Mouse (Mus musculus): ENCODE results near the gene Qrfp. TPM values are rescaled to one million over a fixed set of nuclear protein-coding genes. Genes with fewer than 3 reads are reported as not detected.

Gene Qrfp
- polyA plus RNA-seq, 1 experiment from 2014 or later = 0.10 TPM

DNA sequence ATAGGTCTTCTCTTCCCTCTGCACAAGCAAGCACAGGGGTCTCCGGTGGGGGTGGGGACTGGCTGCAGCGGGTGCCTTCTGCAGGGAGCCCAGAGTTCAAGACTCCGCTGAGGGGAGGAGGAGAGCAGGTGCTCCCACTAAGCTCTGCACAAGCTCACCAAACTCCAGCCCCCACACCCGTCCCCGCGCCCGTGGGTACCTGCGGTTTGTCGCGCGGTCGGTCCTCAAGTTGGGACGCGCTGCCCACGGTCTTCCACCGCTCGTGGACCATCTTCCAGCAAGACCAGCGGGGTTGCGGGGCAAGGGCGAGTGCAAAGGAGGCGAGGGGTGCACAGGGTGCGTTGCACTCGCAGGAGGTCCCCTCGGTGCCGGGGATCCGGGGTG, 35.1 kb upstream of the Qrfp start:
- H3K9me3 ChIP-seq (ENCODE audit: control insufficient read depth, low read length) = no peaks in the 10 kb centered on the region
- 0 out of 2 replicates have a peak, but pooled peaks have one; percentile 14 for ATAC-seq (ENCODE audit: low read depth)
- H3K4me3 ChIP-seq (ENCODE audit: low read length) = peak overlapping the region; percentile 50
- peaks cover 13% of the 10 kb centered on the region for H3K4me1 ChIP-seq (replicated peaks; ENCODE audit: control insufficient read depth, insufficient read depth, low read length)
- H3K27ac ChIP-seq (ENCODE audit: low read length) = no peak overlapping the region
- no peaks in the 10 kb centered on the region for H3K36me3 ChIP-seq (ENCODE audit: control insufficient read depth, insufficient read depth, low read length)
- WGBS = 0% methylated on average over 19 of the region's 26 CpGs
- peaks cover 57% of the 10 kb centered on the region for H3K27me3 ChIP-seq (ENCODE audit: control insufficient read depth, insufficient read depth, low read depth, low read length)
- peak overlapping the region; percentile 92 for H3K4me2 ChIP-seq (ENCODE audit: low read depth, low read length)
- H3K9ac ChIP-seq (ENCODE audit: low read length) = peak overlapping the region; percentile 61; the same call in 1 of the 2 replicates

- H3K4me3 ChIP-seq (ENCODE audit: low read length) = no peak overlapping the region
- H3K27me3 ChIP-seq (ENCODE audit: control insufficient read depth, insufficient read depth, low read depth, low read length) = peaks cover 59% of the 10 kb centered on the region
- WGBS = 3% methylated on average over 10 of the region's 10 CpGs
These were observed 34.4 kb upstream of the Qrfp start for GRCm38 (mm10) chr2:31844729-31845136.

GRCm38 (mm10) chr2:31838868-31839267, 28.5 kb upstream of the Qrfp start:
- ATAC-seq (ENCODE audit: low read depth) = no peak
- Histone ChIP-seq H3K27me3 (ENCODE audit: control insufficient read depth, insufficient read depth, low read depth, low read length) (peaks cover 23% of the 10 kb centered on the region), H3K4me2 (ENCODE audit: low read depth, low read length) (no peak overlapping the region), H3K4me3 (ENCODE audit: low read length) (no peak overlapping the region), H3K36me3 (ENCODE audit: control insufficient read depth, insufficient read depth, low read length) (no peaks in the 10 kb centered on the region), H3K27ac (ENCODE audit: low read length) (no peak overlapping the region), H3K4me1 (replicated peaks; ENCODE audit: control insufficient read depth, insufficient read depth, low read length) (no peaks in the 10 kb centered on the region), H3K9me3 (ENCODE audit: control insufficient read depth, low read length) (no peaks in the 10 kb centered on the region), H3K9ac (ENCODE audit: low read length) (no peak overlapping the region)
- WGBS = 45% methylated on average over 1 of the region's 1 CpGs

More at GRCm38 (mm10) chr2:31844729-31845136, 34.4 kb upstream of the Qrfp start:
- peaks cover 13% of the 10 kb centered on the region for H3K4me1 ChIP-seq (replicated peaks; ENCODE audit: control insufficient read depth, insufficient read depth, low read length)
- H3K4me2 ChIP-seq (ENCODE audit: low read depth, low read length) = no peak overlapping the region
- no peaks in the 10 kb centered on the region for H3K36me3 ChIP-seq (ENCODE audit: control insufficient read depth, insufficient read depth, low read length)
- no peaks in the 10 kb centered on the region for H3K9me3 ChIP-seq (ENCODE audit: control insufficient read depth, low read length)
- no peak overlapping the region for H3K9ac ChIP-seq (ENCODE audit: low read length)
- H3K27ac ChIP-seq (ENCODE audit: low read length) = no peak overlapping the region
- 0 out of 2 replicates have a peak, but pooled peaks have one; percentile 14 for ATAC-seq (ENCODE audit: low read depth)

DNA sequence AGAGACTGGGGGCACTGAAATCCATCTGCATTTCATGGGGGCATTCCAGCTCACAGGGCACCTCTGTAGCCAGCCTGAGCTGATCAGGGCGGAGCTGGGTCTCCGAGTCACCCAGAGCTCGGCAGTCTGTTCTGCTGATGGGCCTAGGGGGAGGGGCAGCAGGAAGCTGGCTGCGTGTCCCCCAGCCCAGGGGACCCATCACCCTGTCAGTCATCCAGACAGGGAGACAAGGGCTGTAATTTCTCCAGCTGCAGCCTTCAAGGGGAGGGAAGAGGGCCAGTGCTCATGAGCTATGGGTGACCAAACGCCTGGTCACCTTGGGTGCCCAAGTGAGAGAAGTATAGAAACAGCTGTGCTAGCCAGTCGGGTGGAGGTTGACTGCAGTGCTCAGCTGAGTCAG, 26.6 kb upstream of the Qrfp start:
- Histone ChIP-seq H3K27ac (ENCODE audit: low read length) (no peak overlapping the region), H3K9ac (ENCODE audit: low read length) (no peak overlapping the region), H3K4me2 (ENCODE audit: low read depth, low read length) (no peak overlapping the region), H3K4me1 (replicated peaks; ENCODE audit: control insufficient read depth, insufficient read depth, low read length) (no peaks in the 10 kb centered on the region), H3K36me3 (ENCODE audit: control insufficient read depth, insufficient read depth, low read length) (no peaks in the 10 kb centered on the region), H3K4me3 (ENCODE audit: low read length) (no peak overlapping the region), H3K9me3 (ENCODE audit: control insufficient read depth, low read length) (no peaks in the 10 kb centered on the region), H3K27me3 (ENCODE audit: control insufficient read depth, insufficient read depth, low read depth, low read length) (peaks cover 15% of the 10 kb centered on the region)
- WGBS = 23% methylated on average over 6 of the region's 6 CpGs
- no peak for ATAC-seq (ENCODE audit: low read depth)

DNA sequence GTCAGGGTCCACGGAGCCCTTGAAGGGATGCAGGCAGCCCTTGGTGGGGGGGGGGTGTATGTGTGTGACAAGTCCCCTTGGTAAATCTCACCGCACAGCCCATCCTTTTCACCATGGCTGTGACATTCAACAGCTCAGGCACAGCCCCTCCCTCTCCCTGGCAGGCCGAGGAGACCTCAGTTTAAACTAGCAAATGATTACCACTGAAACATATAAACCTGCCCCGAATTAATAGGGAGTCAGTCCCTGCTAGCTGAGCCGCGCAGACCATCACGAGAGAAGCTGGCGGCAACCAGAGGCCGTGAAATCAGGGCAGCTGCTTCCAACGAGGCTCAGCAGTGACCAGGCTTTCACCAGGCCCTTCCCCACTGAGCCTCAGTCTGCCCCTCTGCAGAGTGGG, 25.7 kb upstream of the Qrfp start:
- no peaks in the 10 kb centered on the region for H3K9me3 ChIP-seq (ENCODE audit: control insufficient read depth, low read length)
- H3K36me3 ChIP-seq (ENCODE audit: control insufficient read depth, insufficient read depth, low read length) = no peaks in the 10 kb centered on the region
- H3K9ac ChIP-seq (ENCODE audit: low read length) = no peak overlapping the region
- H3K4me1 ChIP-seq (replicated peaks; ENCODE audit: control insufficient read depth, insufficient read depth, low read length) = no peaks in the 10 kb centered on the region
- H3K4me2 ChIP-seq (ENCODE audit: low read depth, low read length) = no peak overlapping the region
- H3K27me3 ChIP-seq (ENCODE audit: control insufficient read depth, insufficient read depth, low read depth, low read length) = peaks cover 11% of the 10 kb centered on the region
- H3K4me3 ChIP-seq (ENCODE audit: low read length) = no peak overlapping the region
- H3K27ac ChIP-seq (ENCODE audit: low read length) = no peak overlapping the region
- no peak for ATAC-seq (ENCODE audit: low read depth)
- 60% methylated on average over 10 of the region's 10 CpGs for WGBS

DNA sequence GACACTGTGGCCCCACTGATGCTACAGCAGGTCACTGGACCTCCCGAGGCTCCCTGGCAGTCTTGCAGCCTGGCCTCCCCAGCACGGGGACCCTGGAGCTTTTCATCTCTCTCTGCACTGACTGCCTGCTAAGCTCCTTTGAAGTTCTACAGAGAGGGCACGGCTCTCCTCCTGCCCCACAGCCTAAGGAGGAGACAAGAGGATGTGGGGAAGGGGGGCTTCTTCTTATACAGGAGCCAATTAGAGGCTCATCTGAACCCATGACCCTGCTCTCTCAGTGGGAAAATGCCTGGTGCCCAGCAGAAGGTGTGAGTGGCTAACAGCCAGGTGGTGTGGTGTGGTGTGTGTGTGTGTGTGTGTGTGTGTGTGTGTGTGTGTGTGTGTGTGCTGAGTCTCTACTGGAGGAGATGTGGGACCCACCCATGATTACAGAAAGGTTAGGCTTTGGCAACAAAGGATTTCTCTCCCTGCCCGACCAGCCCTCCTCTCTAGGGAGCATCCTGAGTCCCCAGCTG, 18.0 kb upstream of the Qrfp start:
- H3K4me1 ChIP-seq (replicated peaks; ENCODE audit: control insufficient read depth, insufficient read depth, low read length) = no peaks in the 10 kb centered on the region; the same call in 1 of the 2 replicates
- H3K27ac ChIP-seq (ENCODE audit: low read length) = no peak overlapping the region
- no peak for ATAC-seq (ENCODE audit: low read depth)
- H3K36me3 ChIP-seq (ENCODE audit: control insufficient read depth, insufficient read depth, low read length) = no peaks in the 10 kb centered on the region
- no peak overlapping the region for H3K4me2 ChIP-seq (ENCODE audit: low read depth, low read length)
- peaks cover 4% of the 10 kb centered on the region for H3K27me3 ChIP-seq (ENCODE audit: control insufficient read depth, insufficient read depth, low read depth, low read length)
- no peaks in the 10 kb centered on the region for H3K9me3 ChIP-seq (ENCODE audit: control insufficient read depth, low read length)
- no peak overlapping the region for H3K4me3 ChIP-seq (ENCODE audit: low read length)
- WGBS = 16% methylated on average over 4 of the region's 4 CpGs
- H3K9ac ChIP-seq (ENCODE audit: low read length) = no peak overlapping the region

GRCm38 (mm10) chr2:31827877-31828276, 17.5 kb upstream of the Qrfp start:
- WGBS = 30% methylated on average over 7 of the region's 7 CpGs
- no peak for ATAC-seq (ENCODE audit: low read depth)
- Histone ChIP-seq H3K4me3 (ENCODE audit: low read length) (no peak overlapping the region), H3K36me3 (ENCODE audit: control insufficient read depth, insufficient read depth, low read length) (no peaks in the 10 kb centered on the region), H3K9ac (ENCODE audit: low read length) (no peak overlapping the region), H3K27me3 (ENCODE audit: control insufficient read depth, insufficient read depth, low read depth, low read length) (peaks cover 9% of the 10 kb centered on the region), H3K4me1 (replicated peaks; ENCODE audit: control insufficient read depth, insufficient read depth, low read length) (no peaks in the 10 kb centered on the region; the same call in none of the 2 replicates), H3K27ac (ENCODE audit: low read length) (no peak overlapping the region), H3K9me3 (ENCODE audit: control insufficient read depth, low read length) (no peaks in the 10 kb centered on the region), H3K4me2 (ENCODE audit: low read depth, low read length) (no peak overlapping the region)

DNA sequence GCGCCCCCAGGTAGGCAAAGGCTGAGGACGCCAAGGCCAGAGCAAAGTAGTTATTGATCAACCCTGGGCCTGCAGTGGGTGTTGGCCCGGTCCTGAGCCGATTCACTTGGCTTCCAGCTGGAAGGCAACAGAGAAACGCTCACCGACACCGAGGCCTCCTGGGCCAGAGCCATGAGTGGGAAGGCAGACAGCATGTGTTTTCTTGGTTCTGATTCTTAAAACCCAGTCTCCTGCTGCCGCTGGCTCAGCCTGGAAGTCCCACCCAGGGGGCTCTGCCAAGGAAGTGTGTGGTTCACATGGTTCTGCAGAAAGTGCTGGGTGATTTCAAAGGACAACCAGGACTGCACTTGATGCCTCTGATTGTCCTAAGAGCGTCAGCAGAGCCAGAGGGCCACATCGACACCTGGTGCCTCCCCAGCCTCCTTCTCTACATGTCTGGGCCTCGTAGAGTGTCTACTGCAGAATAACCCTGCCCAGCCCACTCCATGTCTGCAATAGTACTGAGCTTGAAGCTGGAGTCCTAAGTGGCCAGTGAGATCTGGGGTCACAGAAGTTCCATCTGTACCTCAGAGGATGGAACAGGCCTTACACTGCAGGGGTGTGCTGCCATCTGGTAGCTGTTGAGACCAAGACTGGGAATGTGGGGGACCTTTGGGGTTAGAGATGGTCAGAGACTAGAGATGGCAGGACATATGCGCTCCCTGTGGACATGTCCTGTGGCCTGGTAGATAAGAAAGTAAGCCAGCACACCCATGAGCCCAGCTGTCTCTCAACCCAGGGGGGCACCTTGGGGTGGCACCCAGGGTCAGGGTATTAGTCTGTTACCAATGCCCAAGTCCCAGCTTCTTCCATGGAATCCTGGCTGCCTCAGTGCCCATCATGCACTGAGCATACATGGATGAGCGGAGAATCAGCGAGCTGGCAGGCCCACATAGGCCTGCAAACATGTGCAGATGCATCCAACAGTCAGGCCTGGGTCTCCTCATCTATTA, 16.0 kb upstream of the Qrfp start:
- no peak overlapping the region for H3K4me3 ChIP-seq (ENCODE audit: low read length)
- peaks cover 13% of the 10 kb centered on the region for H3K27me3 ChIP-seq (ENCODE audit: control insufficient read depth, insufficient read depth, low read depth, low read length)
- H3K4me1 ChIP-seq (replicated peaks; ENCODE audit: control insufficient read depth, insufficient read depth, low read length) = peaks cover 4% of the 10 kb centered on the region
- H3K9ac ChIP-seq (ENCODE audit: low read length) = no peak overlapping the region
- no peak overlapping the region for H3K4me2 ChIP-seq (ENCODE audit: low read depth, low read length)
- no peaks in the 10 kb centered on the region for H3K36me3 ChIP-seq (ENCODE audit: control insufficient read depth, insufficient read depth, low read length)
- no peaks in the 10 kb centered on the region for H3K9me3 ChIP-seq (ENCODE audit: control insufficient read depth, low read length)
- H3K27ac ChIP-seq (ENCODE audit: low read length) = no peak overlapping the region
- no peak for ATAC-seq (ENCODE audit: low read depth)
- WGBS = 75% methylated on average over 14 of the region's 14 CpGs

- H3K4me2 ChIP-seq (ENCODE audit: low read depth, low read length) = no peak overlapping the region
- H3K27ac ChIP-seq (ENCODE audit: low read length) = no peak overlapping the region
- H3K9ac ChIP-seq (ENCODE audit: low read length) = no peak overlapping the region
- no peak for ATAC-seq (ENCODE audit: low read depth)
- peaks cover 4% of the 10 kb centered on the region for H3K4me1 ChIP-seq (replicated peaks; ENCODE audit: control insufficient read depth, insufficient read depth, low read length)
- H3K36me3 ChIP-seq (ENCODE audit: control insufficient read depth, insufficient read depth, low read length) = no peaks in the 10 kb centered on the region
- H3K4me3 ChIP-seq (ENCODE audit: low read length) = no peak overlapping the region
- no peaks in the 10 kb centered on the region for H3K9me3 ChIP-seq (ENCODE audit: control insufficient read depth, low read length)
- 61% methylated on average over 16 of the region's 16 CpGs for WGBS
- H3K27me3 ChIP-seq (ENCODE audit: control insufficient read depth, insufficient read depth, low read depth, low read length) = peaks cover 17% of the 10 kb centered on the region
These were observed 15.1 kb upstream of the Qrfp start for GRCm38 (mm10) chr2:31825469-31825911.
